Mouse (Mus musculus): ENCODE data around the gene Arpc2. TPM values are rescaled to one million over a fixed set of nuclear protein-coding genes. Genes with fewer than 3 reads are reported as not detected.
A peak's percentile ranks its signal among the peaks of the same experiment; 100 is the strongest.

The Arpc2 gene
- 100 to 1,000 TPM; 212 to 241 (median 232) TPM for total RNA-seq (2022)

- peak; percentile 91 to 95 for DNase-seq (ENCODE audit: low spot score in 2 of 2)
These were observed at the start of gene Arpc2 for GRCm38 (mm10) chr1:74235938-74236589. Gene Arpc2, plus strand, starts transcription at chr1:74236084.

GRCm38 (mm10) chr1:74190471-74190870 is 45.4 kb upstream of the Arpc2 start:
- no peak for DNase-seq (ENCODE audit: low spot score in 2 of 2)

GRCm38 (mm10) chr1:74192711-74193110 is 43.2 kb upstream of the Arpc2 start:
- no peak for DNase-seq (ENCODE audit: low spot score in 2 of 2)

- DNase-seq (ENCODE audit: low spot score in 2 of 2), result no peak
These were observed 41.4 kb upstream of the Arpc2 start, which contains the start of gene Cxcr1 for GRCm38 (mm10) chr1:74194445-74194844. Gene Cxcr1, minus strand, starts transcription at chr1:74194631.

GRCm38 (mm10) chr1:74195961-74196360 is 39.9 kb upstream of the Arpc2 start:
- no peak for DNase-seq (ENCODE audit: low spot score in 2 of 2)

- DNase-seq (ENCODE audit: low spot score in 2 of 2), result no peak
These were observed 39.1 kb upstream of the Arpc2 start for GRCm38 (mm10) chr1:74196621-74197419.

- peak; percentile 32 to 51 for DNase-seq (ENCODE audit: low spot score in 2 of 2)
These were observed 38.0 kb upstream of the Arpc2 start for GRCm38 (mm10) chr1:74197726-74198470.

GRCm38 (mm10) chr1:74199046-74199445 is 36.8 kb upstream of the Arpc2 start:
- no peak for DNase-seq (ENCODE audit: low spot score in 2 of 2)

GRCm38 (mm10) chr1:74201048-74201844 is 34.6 kb upstream of the Arpc2 start:
- DNase-seq (ENCODE audit: low spot score in 2 of 2), result no peak

- no peak for DNase-seq (ENCODE audit: low spot score in 2 of 2)
These were observed 32.4 kb upstream of the Arpc2 start for GRCm38 (mm10) chr1:74203457-74203856.

- DNase-seq (ENCODE audit: low spot score in 2 of 2), result no peak
These were observed 30.0 kb upstream of the Arpc2 start for GRCm38 (mm10) chr1:74205881-74206280.

- DNase-seq (ENCODE audit: low spot score in 2 of 2), result no peak
These were observed 29.2 kb upstream of the Arpc2 start for GRCm38 (mm10) chr1:74206642-74207041.

- DNase-seq (ENCODE audit: low spot score in 2 of 2), result peak in 1 of 2 experiments; percentile 33
These were observed 28.0 kb upstream of the Arpc2 start for GRCm38 (mm10) chr1:74207906-74208305.

GRCm38 (mm10) chr1:74208941-74209340 is 26.9 kb upstream of the Arpc2 start:
- DNase-seq (ENCODE audit: low spot score in 2 of 2), result no peak

- DNase-seq (ENCODE audit: low spot score in 2 of 2), result no peak
These were observed 16.0 kb upstream of the Arpc2 start for GRCm38 (mm10) chr1:74219922-74220321.

- DNase-seq (ENCODE audit: low spot score in 2 of 2), result no peak
These were observed 8.6 kb upstream of the Arpc2 start for GRCm38 (mm10) chr1:74227317-74227716.

GRCm38 (mm10) chr1:74229942-74230341 is 5.9 kb upstream of the Arpc2 start:
- no peak for DNase-seq (ENCODE audit: low spot score in 2 of 2)

- DNase-seq (ENCODE audit: low spot score in 2 of 2), result no peak
These were observed 4.9 kb upstream of the Arpc2 start for GRCm38 (mm10) chr1:74230992-74231391.

- DNase-seq (ENCODE audit: low spot score in 2 of 2), result peak in 1 of 2 experiments; percentile 40
These were observed 870 bp downstream of the Arpc2 start for GRCm38 (mm10) chr1:74236590-74237317.

GRCm38 (mm10) chr1:74237671-74238070 is 1.8 kb downstream of the Arpc2 start:
- DNase-seq (ENCODE audit: low spot score in 2 of 2), result no peak

All from left cerebral cortex, adult 8-10 months (tissue).